In genomic region chr7:141265739-141266561, GRCm38 (mm10) we compare ENCODE assay signal across 8 mouse cellular contexts. TPM values are rescaled to one million over a fixed set of nuclear protein-coding genes. Genes with fewer than 3 reads are reported as not detected.
DNase-seq lines count a peak whose midpoint lies in the region; ATAC-seq and TF ChIP-seq lines count a peak whose summit lies in the region.

Gene Irf7, minus strand, starts transcription at chr7:141266481.

- H3K27me3 ChIP-seq in intestine, embryonic 15.5 days (replicated peaks) = no peaks in the 10 kb centered on the region
- H3K27me3 ChIP-seq in liver, postnatal 0 days (ENCODE audit: insufficient read depth, low read length) = peaks cover 6% of the 10 kb centered on the region; the same call in 1 of the 2 replicates
- H3K27me3 ChIP-seq in neural tube, embryonic 11.5 days (ENCODE audit: control insufficient read depth, insufficient read depth, low read length) = no peaks in the 10 kb centered on the region

- peak within 1 kb of the TSS; percentile 88 for H3K4me2 ChIP-seq in intestine, embryonic 15.5 days (replicated peaks)
- H3K4me2 ChIP-seq in liver, postnatal 0 days (ENCODE audit: low read depth, low read length) = peak within 1 kb of the TSS; percentile 95
- H3K4me2 ChIP-seq in neural tube, embryonic 11.5 days (ENCODE audit: low read depth) = peak within 1 kb of the TSS; percentile 38

- DNase-seq in cerebellum, postnatal 4 days (ENCODE audit: low spot score in 2 of 2) = no peak
- DNase-seq in cerebellum, adult 9-10 months = peak; percentile 41
- no peak for DNase-seq in gonadal fat pad, adult 2 months (ENCODE audit: low read depth)
- DNase-seq in liver, postnatal 0 days = peak; percentile 90
- DNase-seq in neural tube, embryonic 11.5 days (ENCODE audit: low spot score) = no peak
- DNase-seq in thymus, postnatal 10 days (ENCODE audit: low spot score in 2 of 2) = peak; percentile 29 to 60

- TF ChIP-seq EP300 in liver, postnatal 0 days (IDR thresholded peaks at IDR 0.05; ENCODE audit: low read depth) = no peak

- peaks cover 31% of the 10 kb centered on the region for H3K36me3 ChIP-seq in intestine, embryonic 15.5 days
- peaks cover 38% of the 10 kb centered on the region for H3K36me3 ChIP-seq in liver, postnatal 0 days (replicated peaks; ENCODE audit: insufficient read depth, low read length)
- H3K36me3 ChIP-seq in neural tube, embryonic 11.5 days (ENCODE audit: control insufficient read depth, insufficient read depth, low read length) = peaks cover 17% of the 10 kb centered on the region

- no peaks in the 10 kb centered on the region for H3K9me3 ChIP-seq in intestine, embryonic 15.5 days
- no peaks in the 10 kb centered on the region for H3K9me3 ChIP-seq in liver, postnatal 0 days (ENCODE audit: low read length)
- no peaks in the 10 kb centered on the region for H3K9me3 ChIP-seq in neural tube, embryonic 11.5 days (ENCODE audit: control insufficient read depth, low read length)

- peak; percentile 59; the same call in 1 of the 2 replicates for ATAC-seq in cerebellum, adult (ENCODE audit: insufficient number of reproducible peaks, low FRiP score, low TSS enrichment)
- ATAC-seq in intestine, embryonic 15.5 days = peak; percentile 80
- ATAC-seq in liver, postnatal 0 days = peak; percentile 87
- peak; percentile 45; the same call in 1 of the 2 replicates for ATAC-seq in neural tube, embryonic 11.5 days (ENCODE audit: insufficient read depth, low FRiP score, low TSS enrichment)

- WGBS in intestine, embryonic 15.5 days = 8% methylated on average over 25 of the region's 25 CpGs
- 2% methylated on average over 25 of the region's 25 CpGs for WGBS in liver, postnatal 0 days (ENCODE audit: insufficient replicate concordance)
- 11% methylated on average over 25 of the region's 25 CpGs for WGBS in neural tube, embryonic 11.5 days

- peak within 1 kb of the TSS; percentile 46 for H3K9ac ChIP-seq in intestine, embryonic 15.5 days
- H3K9ac ChIP-seq in liver, postnatal 0 days (replicated peaks) = peak within 1 kb of the TSS; percentile 92
- H3K9ac ChIP-seq in neural tube, embryonic 11.5 days (ENCODE audit: low read length) = peak within 1 kb of the TSS; percentile 12

- H3K4me3 ChIP-seq in intestine, embryonic 15.5 days (replicated peaks) = peak within 1 kb of the TSS; percentile 60
- H3K4me3 ChIP-seq in liver, postnatal 0 days (ENCODE audit: low read depth, low read length) = peak within 1 kb of the TSS; percentile 88
- H3K4me3 ChIP-seq in neural tube, embryonic 11.5 days (ENCODE audit: low read depth, low read length) = peak within 1 kb of the TSS; percentile 21

- peaks cover 12% of the 10 kb centered on the region for H3K4me1 ChIP-seq in intestine, embryonic 15.5 days (replicated peaks)
- H3K4me1 ChIP-seq in liver, postnatal 0 days (ENCODE audit: insufficient read depth) = peaks cover 29% of the 10 kb centered on the region
- H3K4me1 ChIP-seq in neural tube, embryonic 11.5 days (ENCODE audit: control insufficient read depth, insufficient read depth, low read length) = peaks cover 10% of the 10 kb centered on the region; the same call in 1 of the 2 replicates

- H3K27ac ChIP-seq in intestine, embryonic 15.5 days = no peak within 1 kb of the TSS; the same call in 1 of the 2 replicates
- peak within 1 kb of the TSS; percentile 94 for H3K27ac ChIP-seq in liver, postnatal 0 days (ENCODE audit: low read depth)
- H3K27ac ChIP-seq in neural tube, embryonic 11.5 days (ENCODE audit: low read depth, low read length) = no peak within 1 kb of the TSS

- no peak for TF ChIP-seq CTCF in liver, postnatal 0 days (IDR thresholded peaks at IDR 0.05; ENCODE audit: low read depth)

RNA-seq across cellular contexts. Expression of gene Irf7, which starts in this region (rescaled TPM):
- polyA plus RNA-seq in gonadal fat pad, adult 2 months (2012; rRNA removed) = 53.6 and 59.7 TPM in 2 replicates
- 5.2 and 5.7 TPM in 2 replicates for polyA plus RNA-seq in intestine, embryonic 15.5 days (2015; fragmentation: Nextera tagmentation; extraction: Ambion mirVana)
- polyA plus RNA-seq in liver, postnatal 0 days (2015; fragmentation: Nextera tagmentation; extraction: Ambion mirVana) = 22.9 and 25.4 TPM in 2 replicates
- 0.56 and 0.78 TPM in 2 replicates for polyA plus RNA-seq in neural tube, embryonic 11.5 days (2014; fragmentation: Nextera tagmentation; extraction: Ambion mirVana)

Comparison
In these comparisons a context has a peak if more than half of its experiments do, and no peak if none do; other contexts are left out.
1. DNase-seq: peak in cerebellum, adult 9-10 months (single experiment), liver, postnatal 0 days (single experiment) and thymus, postnatal 10 days (2 of 2); none in cerebellum, postnatal 4 days (0 of 2), gonadal fat pad, adult 2 months (single experiment) and neural tube, embryonic 11.5 days (single experiment).
2. Peak in ATAC-seq, H3K4me3 ChIP-seq, H3K9ac ChIP-seq and H3K4me2 ChIP-seq in neural tube, embryonic 11.5 days; RNA of the gene not detected or under 1 TPM.
3. H3K4me2 ChIP-seq: peak in every context shown above with its lines; median percentile 95 in liver, postnatal 0 days; 88 in intestine, embryonic 15.5 days; 38 in neural tube, embryonic 11.5 days.
4. H3K4me3 ChIP-seq: peak in every context shown above with its lines; median percentile 88 in liver, postnatal 0 days; 60 in intestine, embryonic 15.5 days; 21 in neural tube, embryonic 11.5 days.
5. H3K9ac ChIP-seq: peak in every context shown above with its lines; median percentile 92 in liver, postnatal 0 days; 46 in intestine, embryonic 15.5 days; 12 in neural tube, embryonic 11.5 days.
6. Peak in every context shown above with its lines, with median percentiles within 50 percentile points of each other: ATAC-seq.